Mouse (Mus musculus): Measurements from ENCODE around the gene Swsap1.

- TF ChIP-seq POLR2A (IDR thresholded peaks at IDR 0.05; ENCODE audit: low read depth, low read length) (no peak), CTCF (IDR thresholded peaks at IDR 0.05; ENCODE audit: borderline replicate concordance, insufficient read depth, low read length) (no peak)
Observed at GRCm38 (mm10) chr9:21935466-21936131, 20.0 kb upstream of the Swsap1 start.

All from embryonic fibroblast, embryonic 13.5 days (primary cell).